Mouse (Mus musculus) embryo, embryonic 11 days (tissue): ENCODE measurements around the gene Zfc3h1.

Experiments
- DNase-seq: peaks from one replicate; pipeline ENCODE4 v3.0.0-alpha.2; 2015

Gene Zfc3h1

DNA sequence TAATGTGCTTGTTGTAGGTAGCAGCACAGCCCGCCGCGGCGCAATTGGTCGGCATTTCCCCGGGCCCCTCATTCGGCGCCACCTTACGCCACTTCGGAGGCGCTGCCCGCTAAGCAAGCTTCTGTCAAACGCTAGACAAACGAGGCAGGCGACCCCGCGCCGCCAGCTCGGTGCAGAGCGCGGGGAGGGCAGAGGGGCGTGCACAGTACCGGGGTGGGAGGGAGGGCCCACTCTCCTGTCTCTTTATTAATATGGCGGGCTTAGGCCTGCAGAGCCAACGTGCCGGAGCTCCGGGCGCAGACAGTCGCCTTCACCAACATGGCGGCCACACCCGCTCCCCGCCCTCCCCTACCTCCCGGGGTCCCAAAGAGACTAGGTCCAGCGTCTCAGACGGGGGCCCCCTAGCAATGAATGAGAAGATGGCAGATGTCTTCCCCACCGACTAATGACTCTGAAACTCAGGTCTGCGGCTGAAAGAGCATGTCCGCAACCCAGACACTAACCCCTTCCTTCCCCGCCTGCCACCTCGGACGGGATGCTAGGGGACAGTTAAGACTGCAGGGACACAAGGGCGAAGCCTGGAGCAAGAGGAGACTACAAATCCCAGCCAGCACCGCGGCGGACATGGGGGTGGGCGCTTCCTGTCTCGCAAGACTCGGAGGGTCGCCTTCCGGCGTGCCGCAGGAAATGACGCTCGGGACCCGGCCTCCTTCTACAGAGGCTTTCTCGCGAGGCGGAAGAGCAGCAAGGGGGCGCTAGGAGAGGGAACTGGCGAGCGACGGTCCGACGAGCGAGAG lies at the start of gene Zfc3h1, which contains the start of gene Thap2:
TSS of gene Zfc3h1 (plus strand) at position 739 of the 797 bp plus-strand sequence.
TSS of gene Thap2 (minus strand) at position 223 of the 797 bp plus-strand sequence.
- DNase-seq = peak; percentile 99

DNA sequence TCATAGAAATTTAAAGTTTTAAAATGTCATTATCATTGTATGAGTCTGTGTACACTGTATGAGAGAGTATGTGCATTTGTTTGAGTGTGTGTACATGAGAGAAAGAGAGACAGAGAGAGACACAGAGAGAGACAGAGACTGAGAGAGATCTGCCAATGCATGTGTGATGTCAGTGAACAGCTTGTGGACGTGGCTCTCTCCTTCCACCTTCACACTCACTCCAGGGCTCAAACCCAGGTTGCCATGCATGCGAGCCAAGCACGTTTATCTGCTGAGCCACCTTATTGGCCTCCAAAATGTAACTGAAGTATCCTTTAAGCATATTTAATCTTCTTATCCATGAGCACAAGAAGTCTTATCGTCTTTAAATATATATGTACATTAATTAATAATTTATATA lies 47.9 kb upstream of the Zfc3h1 start:
- DNase-seq = no peak

DNA sequence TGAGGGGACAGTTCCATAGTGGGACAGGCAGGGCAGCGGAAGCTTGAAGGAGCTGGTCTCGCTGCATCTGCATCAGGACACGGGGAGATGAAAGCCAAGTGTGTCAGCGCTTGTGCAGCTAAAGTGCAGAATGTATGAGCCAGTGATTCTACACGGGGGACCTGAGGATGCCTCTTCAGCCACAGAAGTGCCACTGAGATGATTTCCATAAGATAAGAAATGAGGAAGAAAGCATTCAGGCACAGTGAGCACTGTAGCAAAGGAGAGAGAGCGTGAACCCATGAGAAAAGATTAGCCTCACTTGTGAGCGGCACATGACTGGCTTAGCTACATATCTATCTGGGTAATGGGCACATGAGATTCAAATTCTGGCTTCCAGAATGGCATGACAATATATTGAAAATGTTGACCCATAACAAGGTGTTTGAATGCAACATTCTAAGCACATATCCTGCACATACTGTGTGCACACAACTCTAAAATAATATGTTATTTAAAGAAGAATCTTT lies 44.9 kb upstream of the Zfc3h1 start:
- no peak for DNase-seq

DNA sequence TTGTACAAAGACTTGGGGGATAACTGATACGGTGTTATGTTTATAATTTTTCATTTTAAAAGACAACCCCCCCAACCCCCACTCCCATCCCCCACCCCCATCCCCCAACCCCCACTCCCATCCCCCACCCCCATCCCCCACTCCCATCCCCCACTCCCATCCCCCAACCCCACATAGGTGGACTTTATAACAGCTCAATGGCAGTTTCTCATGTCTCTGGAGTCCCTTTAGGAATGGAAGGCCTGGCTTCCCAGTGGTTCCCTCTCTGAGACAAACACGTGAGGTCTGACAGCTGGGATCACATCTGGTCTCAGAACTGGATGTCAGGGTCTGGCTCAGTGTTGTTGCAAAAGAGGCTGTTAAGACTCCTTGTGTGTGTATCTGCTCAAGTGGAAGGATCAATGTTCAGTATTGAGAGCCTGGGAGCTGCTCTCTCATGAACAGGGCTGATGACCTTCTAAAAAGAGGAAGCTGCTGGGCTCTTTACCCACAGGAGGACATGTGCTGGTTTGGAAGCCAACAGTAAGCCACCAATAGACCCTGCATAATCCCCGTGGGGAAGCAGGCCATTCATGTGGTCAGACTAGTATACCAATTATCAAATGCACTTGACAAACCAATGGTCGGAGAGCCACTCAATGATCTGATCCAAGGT lies 41.9 kb upstream of the Zfc3h1 start:
- DNase-seq = no peak

DNA sequence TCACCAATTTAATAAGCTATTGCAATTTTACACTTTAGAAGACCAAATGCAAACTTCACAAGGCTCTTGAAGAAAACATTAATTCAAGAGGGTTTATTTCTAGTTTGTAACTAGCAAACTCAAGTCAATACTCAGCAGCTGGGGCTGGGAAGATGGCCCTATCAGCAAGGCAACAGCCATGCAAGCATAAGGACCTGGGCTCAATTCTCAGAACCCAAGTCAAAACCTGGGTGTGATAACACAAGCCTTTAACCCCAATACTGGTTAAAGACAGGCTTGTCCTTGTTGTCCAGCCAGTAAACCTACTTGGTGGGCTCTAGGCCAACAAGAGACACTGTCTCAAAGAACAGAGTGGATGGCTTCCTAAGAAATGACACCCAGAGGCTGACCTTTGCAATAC lies 38.3 kb upstream of the Zfc3h1 start:
- no peak for DNase-seq

DNA sequence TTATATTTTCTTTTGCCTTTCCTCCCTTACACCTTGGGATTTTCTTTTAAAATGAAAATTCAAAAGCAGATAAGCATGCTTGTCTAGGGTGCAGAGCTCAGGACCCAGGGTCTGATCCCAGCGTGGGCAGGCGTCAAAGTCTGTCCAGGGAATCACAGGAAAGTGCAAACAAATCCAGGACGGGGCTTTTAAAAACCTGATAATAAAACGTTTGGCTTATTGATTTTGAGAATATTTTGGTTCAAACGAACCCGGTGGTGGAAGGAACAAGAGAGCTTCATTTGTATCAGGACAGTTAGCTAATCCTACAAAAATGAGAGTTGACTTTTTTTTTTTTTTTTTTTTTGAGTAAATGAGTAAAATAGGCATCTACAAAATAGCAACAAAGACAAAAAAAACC lies 36.6 kb upstream of the Zfc3h1 start:
- no peak for DNase-seq

DNA sequence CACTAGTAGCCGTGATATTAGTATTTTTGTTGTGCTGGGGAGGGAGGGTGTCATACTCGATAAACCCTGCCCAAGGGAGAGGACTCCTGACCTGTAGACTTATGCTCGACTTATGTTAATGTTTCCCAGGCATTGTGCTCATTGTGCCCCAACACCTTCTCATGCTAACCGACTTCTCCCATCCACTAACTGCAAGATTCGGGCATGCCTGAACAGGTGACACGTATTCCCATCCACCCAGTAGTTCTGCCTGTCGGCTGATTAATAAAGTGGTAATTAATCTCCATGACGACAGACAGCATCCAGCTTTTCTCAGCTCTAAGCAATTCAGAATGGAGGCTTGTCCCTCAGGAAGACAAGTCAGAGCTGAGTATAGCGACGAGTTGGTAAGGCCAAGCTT lies 35.7 kb upstream of the Zfc3h1 start:
- DNase-seq = no peak

DNA sequence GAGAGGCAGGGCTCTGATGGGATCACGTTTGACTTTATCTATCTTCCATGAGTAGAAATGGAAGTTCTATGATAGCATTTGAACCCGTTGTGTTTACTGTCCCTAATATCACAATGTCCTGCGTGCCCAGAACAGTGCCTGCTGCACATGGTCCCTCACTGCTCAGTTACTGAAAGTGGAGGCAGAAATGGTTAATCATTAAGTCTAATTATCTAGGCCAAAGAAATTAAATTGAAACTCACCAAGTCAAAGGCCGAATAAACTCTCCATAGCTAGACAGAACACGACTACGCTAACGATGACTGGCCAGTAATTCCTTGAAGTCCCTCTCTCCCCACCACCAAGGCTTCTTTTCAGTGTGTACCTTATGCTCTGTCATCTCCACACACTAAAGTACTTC lies 35.2 kb upstream of the Zfc3h1 start:
- no peak for DNase-seq

DNA sequence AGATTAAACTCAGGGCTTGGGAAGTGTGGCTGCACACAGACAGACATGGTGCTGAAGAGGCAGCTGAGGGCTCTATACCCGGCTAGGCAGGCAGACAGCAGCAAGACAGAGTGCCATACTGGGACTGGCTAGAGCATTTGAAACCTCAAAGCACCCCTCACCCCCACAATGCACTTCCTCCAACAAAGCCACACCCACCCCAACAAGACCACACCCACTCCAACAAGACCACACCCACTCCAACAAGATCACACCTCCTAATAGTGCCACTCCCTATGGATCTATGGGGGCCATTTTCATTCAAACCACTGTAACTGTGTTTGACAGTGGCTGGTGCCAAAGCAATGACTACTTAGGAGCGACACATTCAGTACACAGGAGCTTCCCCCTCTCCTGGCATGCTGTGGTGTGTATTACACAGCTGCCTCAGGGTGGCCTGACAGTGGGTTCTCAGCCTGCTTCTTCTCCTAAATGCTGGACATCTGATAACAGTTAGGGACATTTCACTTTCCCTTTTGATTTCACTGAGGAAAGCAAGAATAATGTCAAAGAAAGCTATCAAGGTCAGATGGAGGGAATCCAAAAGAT lies 33.9 kb upstream of the Zfc3h1 start:
- no peak for DNase-seq

DNA sequence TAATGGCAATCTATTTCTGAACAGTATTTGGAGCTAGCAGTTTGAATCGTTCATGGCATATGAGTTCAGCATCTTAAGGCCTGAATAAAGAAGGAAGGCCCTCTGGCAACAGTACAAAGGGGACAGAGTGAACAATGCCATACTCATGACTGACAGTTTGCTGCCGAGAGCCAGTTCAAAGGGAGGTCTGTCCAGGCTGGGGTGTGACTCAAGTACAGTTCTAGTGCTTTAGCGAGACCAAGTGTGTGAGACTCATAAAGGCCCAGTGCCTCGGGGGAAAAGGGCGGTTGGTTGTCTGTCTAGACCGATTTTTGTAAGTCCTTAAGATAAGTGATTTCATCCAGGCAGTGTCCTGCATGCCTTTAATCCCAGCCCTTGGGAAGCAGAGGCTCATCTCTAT lies 30.2 kb upstream of the Zfc3h1 start:
- peak; percentile 3 for DNase-seq

DNA sequence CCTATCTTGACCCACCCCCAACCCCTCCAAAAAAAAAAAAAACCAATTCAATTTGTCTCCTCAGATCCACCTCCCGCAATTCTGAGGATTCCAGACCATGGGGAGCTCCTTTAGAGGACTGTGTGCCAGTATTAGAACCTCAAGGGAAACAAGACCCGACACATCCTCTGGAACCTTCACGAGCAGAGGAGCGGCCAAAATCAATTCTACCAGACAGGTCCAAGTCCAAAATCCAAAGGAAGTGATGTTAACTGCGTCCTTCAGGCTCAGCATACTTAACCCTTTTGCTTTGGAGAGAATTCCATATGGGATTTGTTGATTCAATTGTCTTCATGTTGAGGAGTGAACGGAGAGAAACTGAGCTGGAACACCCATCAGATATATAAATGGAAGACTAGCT lies 29.7 kb upstream of the Zfc3h1 start:
- no peak for DNase-seq

DNA sequence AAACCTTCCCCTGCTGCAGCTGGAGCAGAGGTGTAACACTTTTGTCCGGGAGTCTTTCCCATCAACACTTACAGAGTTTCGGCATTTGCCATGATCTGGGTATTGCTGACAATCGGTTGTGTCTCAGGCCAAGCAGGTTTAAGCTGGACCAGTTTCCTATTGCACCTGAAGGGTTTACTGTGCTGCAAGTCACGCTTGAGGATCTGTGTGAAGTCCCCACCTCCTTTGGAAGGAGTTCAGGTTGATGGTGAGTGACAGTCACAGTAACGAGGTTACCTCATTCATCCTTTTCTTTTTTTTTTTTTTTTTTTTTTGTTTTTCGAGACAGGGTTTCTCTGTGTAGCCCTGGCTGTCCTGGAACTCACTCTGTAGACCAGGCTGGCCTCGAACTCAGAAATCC lies 28.7 kb upstream of the Zfc3h1 start:
- DNase-seq = no peak

DNA sequence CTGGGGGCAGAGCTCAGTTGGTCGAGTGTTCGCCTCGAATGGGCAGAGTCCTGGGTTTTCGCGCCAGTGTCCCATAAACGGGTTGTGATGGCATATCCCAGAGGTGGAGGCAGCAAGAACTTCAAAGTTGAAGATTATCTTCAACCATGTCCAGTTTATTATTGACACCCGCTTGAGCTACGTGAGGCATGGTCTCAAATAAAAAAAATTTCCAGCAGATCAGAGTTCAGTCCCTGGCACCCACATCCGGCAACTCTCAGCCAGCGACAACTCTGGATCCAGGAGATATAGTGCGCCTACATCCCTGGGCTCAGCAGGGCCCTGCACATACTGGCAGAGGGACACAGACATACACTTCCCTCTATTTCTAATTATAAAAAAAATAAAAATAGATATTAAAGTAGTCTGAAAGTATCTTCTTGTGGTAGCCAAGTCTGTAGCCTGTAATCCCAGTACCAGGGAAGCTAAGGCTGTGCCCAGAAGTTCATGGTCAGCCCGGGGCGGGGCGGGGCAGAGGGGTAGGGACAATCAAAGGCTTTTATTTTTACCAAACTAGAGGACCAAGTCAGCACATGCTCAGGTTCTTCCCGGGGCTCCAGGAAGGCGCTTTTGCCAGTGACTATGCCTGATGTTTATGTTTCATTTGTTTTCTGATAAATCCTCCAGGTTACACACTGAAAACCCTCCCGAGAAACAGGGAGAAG lies 26.4 kb upstream of the Zfc3h1 start:
- DNase-seq = no peak

DNA sequence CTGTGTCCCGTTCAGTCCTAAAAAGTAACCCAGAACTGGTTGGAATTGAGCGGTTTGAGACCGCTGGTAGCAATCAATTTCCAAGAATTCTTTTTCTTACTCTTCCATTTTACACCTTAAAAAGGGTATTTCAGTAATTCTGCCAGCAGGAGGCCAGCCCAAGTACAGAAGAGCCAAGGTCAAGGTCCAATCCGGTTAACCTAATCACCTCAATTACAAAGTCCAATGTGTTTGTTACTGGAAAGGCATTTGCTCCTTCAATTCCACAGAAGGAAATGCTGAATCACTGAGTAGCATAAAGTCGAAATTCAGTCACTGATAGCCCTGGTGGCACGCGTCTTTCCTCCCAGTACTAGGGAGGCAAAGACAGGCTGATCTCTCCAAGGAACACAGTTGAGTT lies 25.7 kb upstream of the Zfc3h1 start:
- no peak for DNase-seq

DNA sequence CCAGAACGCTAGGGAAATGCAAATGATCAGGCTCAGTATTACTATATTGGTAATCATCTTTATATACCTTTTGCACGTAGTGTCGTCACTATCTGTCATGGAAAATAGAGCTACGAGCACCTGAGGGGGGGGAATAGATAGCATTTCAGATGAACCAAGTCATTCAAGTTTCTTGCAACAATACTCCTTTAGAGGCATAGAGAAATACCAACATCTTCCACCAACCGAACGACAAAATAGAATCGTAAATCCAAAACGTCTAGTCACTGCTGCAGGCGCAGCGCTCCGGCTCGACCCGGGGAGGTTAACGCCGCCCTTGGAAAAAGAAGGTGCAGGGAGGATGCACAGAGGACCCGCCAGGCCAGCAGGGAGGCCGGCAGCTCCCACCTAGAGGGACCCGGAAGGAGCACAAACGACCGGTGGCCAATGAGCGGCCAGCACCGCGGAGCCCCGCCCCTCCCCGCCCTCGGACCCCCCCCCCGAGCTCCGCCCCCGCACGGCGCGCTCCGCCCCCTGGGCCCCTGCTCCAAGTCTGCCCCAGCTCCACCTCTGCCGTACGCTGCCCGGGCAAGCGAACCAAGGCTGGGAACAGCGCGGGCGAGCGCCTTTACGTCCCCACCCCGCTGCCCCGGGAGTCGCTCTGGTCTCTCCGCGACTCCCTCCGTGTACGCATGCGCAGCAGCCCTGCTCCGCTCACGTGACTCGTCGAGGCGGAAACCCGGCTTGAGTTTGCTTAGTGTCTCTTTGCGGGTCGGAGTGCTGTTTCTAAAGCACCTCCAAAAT lies 22.7 kb upstream of the Zfc3h1 start, which contains the start of gene Tmem19:
TSS of gene Tmem19 (minus strand) at position 662 of the 783 bp plus-strand sequence.
- peak; percentile 98 for DNase-seq

DNA sequence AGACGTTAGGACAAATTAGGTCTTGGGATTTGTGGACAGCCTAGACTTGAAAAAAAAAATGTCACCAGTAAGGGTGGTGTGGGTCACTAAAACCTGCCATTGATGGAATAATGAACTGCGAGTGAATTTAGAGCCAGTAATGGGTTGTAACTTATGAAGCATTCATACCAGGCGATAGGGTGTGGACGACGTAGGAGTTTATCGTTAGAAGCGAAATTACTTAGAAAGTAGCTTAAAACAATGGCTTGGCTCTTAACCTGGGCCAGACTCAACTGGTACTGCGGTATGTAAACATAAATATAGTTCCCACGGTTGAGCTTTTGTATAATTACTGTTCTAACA lies 22.2 kb upstream of the Zfc3h1 start:
- no peak for DNase-seq

DNA sequence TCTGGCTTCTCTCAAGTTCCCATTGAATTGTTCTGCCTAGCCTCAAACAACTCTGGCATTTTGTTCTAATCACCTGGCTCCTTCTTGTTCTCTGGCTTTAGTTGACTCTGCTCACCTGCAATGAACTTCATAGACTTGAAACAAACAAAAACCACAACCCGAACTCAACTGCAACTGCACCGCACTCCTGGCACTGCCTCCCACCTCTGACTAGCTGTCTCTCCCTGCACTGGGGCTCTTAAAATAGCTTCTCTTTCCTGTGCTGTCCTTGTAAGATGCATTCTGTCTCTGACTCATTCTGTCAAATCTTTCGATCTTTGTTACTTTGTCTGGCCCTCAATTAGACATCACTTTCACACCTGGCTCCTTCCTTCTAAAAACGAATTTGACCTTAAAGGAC lies 21.6 kb upstream of the Zfc3h1 start:
- no peak for DNase-seq

DNA sequence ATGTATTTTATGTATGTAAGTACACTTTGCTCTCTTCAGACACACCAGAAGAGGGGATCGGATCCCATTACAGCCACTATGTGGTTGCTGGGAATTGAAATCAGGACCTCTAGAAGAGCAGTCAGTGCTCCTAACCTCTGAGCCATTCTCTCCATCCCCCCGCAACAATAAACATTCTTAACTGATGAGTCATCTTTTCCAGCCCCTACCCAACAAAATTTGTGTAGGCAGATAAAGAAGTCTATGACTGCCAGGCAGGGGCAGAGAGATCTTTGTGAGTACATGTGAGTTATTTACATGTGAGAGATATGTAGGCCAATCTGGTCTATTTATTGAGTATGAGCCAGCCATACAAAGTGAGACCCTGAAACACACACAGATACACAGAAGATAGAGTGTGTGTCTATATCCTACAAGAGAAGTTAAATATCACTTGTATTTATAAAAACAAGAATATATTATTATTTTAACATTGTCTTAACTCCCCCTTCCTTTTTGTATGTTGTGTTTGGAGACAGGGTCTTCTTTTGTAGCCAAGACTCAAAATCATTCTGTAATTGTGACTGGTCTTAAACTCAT lies 3.2 kb upstream of the Zfc3h1 start:
- no peak for DNase-seq

DNA sequence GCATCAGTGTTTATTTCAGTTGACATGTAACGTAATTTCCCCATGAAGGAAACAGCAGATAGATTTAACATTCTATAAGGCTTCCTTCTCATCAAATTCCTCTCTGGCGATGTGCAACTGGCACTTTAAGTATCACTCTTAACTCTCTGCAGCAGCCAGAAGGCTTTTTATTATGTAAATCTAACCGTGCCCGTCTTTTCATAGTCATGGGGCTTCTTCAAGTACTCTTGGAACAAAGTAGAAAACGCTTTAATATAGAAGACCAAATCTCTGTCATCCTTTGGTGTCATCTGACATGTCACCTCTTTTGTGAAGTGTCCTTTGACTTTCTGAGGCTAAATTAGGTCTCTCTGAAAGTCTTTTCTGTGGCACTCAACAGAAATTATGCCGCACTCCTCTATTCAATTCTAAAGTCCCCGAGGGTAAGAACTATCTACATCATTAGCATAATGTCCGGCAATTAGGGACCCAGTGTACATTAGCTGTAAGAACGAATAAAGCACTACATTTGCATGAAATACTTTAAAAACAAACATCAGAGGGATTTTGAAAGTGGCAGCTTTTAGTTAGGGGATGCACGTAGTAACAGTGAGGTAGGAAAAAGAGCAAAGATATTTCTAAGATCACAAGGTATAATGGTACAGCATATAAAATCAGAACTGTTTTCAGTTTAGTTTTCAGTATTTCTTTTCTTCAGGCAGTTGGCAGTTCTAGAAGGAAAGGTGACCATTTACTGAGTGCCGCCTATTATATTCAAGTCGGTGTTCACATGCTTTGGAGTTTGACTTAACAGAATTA lies 1.7 kb upstream of the Zfc3h1 start:
- peak; percentile 37 for DNase-seq

DNA sequence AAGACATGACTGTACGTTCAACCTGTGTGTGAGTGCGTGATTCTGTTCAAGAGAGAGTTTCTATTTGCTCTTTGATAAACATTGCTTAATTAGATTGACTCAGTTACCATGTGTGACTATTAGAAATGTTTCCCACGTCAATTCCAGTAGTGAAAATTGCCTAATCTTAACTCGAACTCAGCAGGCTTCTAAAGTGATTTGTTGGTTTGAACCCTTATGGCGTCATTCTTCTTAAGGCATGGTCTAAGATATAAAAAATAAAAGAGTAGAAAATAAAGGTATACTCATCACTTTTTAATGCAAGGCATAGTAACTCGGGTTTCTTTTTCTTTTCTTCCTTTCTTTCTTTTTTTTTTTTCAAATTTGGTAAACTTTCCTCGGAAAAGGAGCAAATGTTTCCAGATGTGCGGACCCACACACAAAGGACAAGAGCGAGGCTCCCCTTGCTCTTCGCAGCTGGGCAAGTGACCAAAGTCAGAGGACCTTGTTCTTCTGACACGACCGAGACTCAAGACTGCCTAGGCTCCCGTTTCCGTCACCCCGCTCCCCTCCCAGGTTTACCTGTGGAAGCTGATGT lies 1.0 kb upstream of the Zfc3h1 start:
- peak; percentile 32 for DNase-seq
